Mouse (Mus musculus): ENCODE data around the gene Sgsm2.

Sgsm2 gene

DNA sequence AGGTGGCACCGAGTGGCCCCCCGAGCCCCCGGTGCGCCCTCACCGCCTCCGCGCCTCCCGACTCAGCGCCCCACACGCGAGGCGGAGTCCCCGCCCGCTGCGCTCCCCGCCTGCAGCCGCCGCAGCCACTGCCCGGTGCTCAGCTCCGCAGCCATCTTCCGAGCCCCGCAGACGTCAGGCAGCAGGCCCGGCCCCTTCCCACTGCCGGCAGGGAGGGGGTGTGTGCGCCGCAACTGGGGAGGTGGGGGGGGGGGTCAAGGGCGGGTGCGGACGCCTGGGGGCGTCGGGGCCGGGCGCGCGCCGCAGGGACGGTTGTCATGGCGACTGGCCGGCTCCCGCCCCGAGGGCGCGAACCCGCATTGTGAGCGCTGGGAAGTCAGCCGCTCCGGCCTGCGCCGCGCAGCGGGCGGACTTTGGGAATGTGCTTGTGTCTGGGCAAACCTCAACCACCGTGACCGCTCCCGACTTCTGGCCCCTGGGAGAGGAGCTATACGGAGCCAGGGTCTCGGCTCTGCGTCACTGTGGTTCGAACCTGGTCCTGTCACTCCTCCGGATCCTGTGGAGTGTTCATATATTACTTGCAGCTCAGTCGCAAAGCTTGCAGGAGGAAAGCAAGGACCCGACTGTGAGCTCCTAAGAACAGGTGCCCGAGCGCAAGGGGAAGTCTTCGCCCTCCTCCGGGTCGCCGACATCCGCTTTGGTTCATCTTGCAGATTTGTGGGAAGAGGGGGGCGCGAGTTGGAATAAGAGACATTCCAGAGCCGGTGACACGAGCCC, at the start of gene Sgsm2:
Gene Sgsm2, minus strand, starts transcription at position 160 of the 777 bp plus-strand sequence.
- peak; percentile 57 to 75 for DNase-seq (ENCODE audit: low spot score in 2 of 2)

GRCm38 (mm10) chr11:74946348-74946747, 49.5 kb upstream of the Sgsm2 start:
- DNase-seq (ENCODE audit: low spot score in 2 of 2), result no peak

DNA sequence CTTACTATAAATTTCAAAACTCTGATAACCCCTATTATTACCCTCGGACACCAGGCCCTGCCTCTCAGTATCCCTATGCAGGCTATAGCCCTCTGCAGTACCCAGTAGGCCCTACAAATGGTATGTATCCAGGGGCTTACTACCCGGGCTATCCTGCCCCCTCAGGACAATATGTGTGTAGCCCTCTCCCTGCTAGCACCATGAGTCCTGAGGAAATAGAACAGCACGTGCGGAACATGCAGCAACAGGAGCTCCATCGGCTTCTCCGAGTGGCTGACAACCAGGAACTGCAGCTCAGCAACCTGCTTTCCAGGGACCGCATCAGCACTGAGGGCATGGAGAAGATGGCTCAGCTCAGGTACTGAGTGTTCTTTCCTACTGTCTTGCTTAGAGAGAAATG, 33.5 kb upstream of the Sgsm2 start:
- DNase-seq (ENCODE audit: low spot score in 2 of 2), result no peak

DNA sequence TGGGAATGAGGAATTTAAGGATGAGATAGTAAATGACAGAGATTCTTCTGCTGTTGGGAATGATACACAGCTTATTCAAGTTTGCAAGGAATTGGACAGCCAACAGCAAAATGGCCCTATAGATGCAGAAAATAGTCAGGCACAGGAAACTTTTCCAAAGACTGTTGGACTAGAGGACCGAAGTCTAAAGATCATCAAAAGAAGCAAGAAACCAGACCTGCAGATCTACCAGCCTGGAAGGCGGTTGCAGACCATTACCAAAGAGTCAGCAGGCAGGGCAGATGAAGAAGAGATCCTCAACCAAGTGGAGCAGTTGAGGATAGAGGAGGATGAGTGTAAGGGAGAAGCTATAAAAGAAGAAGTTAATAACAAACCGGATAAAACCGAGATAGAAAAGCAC, 32.3 kb upstream of the Sgsm2 start:
- no peak for DNase-seq (ENCODE audit: low spot score in 2 of 2)

- no peak for DNase-seq (ENCODE audit: low spot score in 2 of 2)
Observed at GRCm38 (mm10) chr11:74927236-74927725, 30.4 kb upstream of the Sgsm2 start.

DNA sequence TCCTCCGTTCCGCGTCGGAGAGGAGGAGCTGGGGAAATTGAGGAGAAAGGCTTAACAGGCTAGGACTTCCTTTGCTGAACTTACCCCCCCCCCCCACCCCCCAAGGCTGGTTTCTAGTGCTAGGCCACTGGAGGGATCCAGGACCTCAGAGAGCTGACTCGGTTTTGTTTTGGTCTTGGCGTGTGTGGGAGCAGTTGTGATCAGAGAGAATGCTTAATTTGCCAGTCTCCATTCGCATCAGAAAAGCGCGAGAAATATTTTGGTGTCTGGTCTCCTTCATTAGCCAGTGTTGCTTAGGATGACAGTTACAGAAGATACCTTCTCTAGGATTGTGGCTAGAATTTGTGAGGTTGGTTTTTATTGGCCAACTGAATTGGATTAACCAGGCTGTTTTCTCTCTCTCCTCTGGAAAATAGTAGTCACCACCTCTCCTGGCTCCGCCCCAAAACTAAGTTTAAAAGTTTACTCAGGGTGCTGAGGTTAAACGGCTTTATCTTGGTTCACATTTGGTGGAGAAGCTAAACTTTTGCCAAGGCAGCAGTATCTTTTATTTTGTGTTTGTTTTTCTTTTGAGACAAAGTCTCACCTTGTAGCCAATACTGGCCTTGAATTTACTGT, 29.6 kb upstream of the Sgsm2 start:
- DNase-seq (ENCODE audit: low spot score in 2 of 2), result no peak

- DNase-seq (ENCODE audit: low spot score in 2 of 2), result peak; percentile 87 to 91
Observed at GRCm38 (mm10) chr11:74925577-74926387, 28.9 kb upstream of the Sgsm2 start, which contains the start of the genes Smg6 and Srr. TSS of gene Smg6 (plus strand) at chr11:74925823. TSS of gene Srr (minus strand) at chr11:74925948.

DNA sequence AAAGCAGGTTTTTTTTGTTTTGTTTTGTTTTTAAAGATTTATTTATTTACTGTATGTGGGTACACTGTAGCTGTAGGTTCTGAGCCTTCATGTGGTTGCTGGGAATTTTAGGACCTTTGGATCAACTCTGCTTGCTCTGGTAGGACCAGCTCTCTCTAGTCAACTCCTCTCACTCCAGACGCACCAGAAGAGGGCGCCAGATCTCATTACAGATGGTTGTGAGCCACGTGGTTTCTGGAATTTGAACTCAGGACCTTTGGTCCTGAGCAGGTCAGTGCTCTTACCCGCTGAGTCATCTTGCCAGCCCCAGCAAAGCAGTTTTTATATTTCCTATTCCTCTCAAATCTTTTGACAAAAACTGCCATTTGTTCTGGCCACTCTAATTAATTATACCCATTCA, 27.3 kb upstream of the Sgsm2 start:
- peak in 1 of 2 experiments; percentile 25 for DNase-seq (ENCODE audit: low spot score in 2 of 2)

GRCm38 (mm10) chr11:74919249-74919648, 22.4 kb upstream of the Sgsm2 start:
- DNase-seq (ENCODE audit: low spot score in 2 of 2), result no peak

GRCm38 (mm10) chr11:74912492-74912891, 15.6 kb upstream of the Sgsm2 start:
- DNase-seq (ENCODE audit: low spot score in 2 of 2), result no peak

DNA sequence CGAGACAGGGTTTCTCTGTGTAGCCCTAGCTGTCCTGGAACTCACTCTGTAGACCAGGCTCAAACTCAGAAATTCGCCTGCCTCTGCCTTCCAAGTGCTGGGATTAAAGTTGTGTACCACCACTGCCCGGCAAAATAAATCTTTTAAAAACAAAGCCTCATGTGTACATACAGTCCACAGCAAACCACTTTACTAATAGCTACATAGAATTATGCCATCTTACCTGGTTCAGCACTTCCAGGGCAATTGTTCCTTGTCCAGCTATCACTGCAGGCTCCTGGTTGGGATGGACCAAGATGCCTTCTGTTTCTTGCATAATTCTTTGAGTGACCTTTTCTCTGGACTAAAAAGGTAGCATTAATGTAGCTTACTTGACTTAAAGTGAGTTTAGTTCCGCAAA, 13.1 kb upstream of the Sgsm2 start:
- DNase-seq (ENCODE audit: low spot score in 2 of 2), result no peak

- DNase-seq (ENCODE audit: low spot score in 2 of 2), result no peak
Observed at GRCm38 (mm10) chr11:74908618-74909399, 11.9 kb upstream of the Sgsm2 start.

DNA sequence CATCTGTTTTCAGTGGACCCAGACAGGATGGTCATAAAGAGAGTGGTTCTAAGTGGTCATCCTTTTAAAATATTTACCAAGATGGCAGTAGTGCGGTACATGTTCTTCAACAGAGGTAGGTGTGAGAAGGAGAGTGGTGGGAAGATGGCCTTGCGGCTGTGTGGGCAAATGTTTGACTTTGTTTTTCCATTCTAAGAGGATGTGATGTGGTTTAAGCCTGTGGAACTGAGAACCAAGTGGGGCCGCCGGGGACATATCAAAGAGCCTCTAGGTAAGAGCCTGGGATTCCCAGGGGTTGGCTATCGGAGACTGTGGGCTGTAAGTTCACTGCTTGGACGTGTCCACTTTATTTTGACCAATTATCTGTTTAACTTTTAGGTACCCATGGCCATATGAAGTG, 11.0 kb upstream of the Sgsm2 start:
- no peak for DNase-seq (ENCODE audit: low spot score in 2 of 2)

GRCm38 (mm10) chr11:74902416-74902815, 5.6 kb upstream of the Sgsm2 start:
- no peak for DNase-seq (ENCODE audit: low spot score in 2 of 2)

GRCm38 (mm10) chr11:74901555-74901954, 4.7 kb upstream of the Sgsm2 start:
- no peak for DNase-seq (ENCODE audit: low spot score in 2 of 2)

GRCm38 (mm10) chr11:74898517-74898827, 1.6 kb upstream of the Sgsm2 start:
- no peak for DNase-seq (ENCODE audit: low spot score in 2 of 2)

GRCm38 (mm10) chr11:74897678-74898516, 1.0 kb upstream of the Sgsm2 start, which contains the start of gene Tsr1:
TSS of gene Tsr1 (plus strand) at chr11:74898071.
- peak; percentile 89 to 90 for DNase-seq (ENCODE audit: low spot score in 2 of 2)

DNA sequence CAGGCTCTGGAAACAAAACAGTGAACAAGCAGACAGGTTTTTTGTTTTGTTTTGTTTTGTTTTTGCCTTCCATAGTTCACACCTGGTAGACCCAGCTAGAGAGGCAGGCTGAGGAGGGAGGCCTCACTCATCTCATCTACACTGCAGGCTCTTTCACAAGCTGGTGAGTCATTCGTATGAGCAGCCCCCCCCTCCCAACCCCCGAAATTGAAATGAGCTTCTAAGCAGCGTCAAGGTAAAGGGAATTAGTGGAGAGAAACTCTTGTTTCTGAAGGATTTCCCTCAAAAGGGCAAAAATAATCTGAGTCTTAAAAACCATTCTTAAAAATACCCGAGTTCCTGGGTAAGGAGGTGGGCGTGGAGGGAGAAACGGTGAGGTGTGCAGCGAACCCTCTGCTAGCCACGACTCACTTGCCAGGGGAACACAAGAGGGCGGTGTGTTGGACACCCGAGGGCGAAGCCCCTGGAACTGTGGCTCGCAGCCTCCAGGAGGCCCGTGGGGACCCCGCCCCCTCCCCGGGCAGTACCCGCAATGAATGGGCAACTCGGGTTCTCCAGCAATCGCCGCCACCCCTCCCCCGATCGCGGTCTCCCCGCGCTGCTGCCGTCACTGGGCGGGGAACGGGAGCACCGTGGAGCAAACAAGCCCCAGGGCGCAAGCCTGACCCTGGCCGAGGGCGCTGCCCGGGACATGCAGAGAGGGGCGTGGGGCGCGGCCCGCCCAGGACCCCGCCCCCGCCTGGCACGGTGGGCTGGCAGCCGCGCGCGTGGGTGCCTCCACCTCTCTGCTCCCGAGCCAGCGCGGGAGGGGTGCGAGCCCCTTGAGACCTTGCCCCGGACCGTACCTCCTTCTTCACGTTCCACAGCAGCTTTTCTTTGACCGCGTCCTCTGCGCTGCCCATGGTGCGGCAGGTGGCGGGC, 620 bp downstream of the Sgsm2 start:
- DNase-seq (ENCODE audit: low spot score in 2 of 2), result peak; percentile 74 to 78

GRCm38 (mm10) chr11:74894619-74895018, 2.2 kb downstream of the Sgsm2 start:
- no peak for DNase-seq (ENCODE audit: low spot score in 2 of 2)
